Mouse (Mus musculus) small intestine, adult 2 months (tissue): ENCODE data around the gene Utp14b. TPM values are rescaled to one million over a fixed set of nuclear protein-coding genes. Genes with fewer than 3 reads are reported as not detected.
A peak's percentile ranks its signal among the peaks of the same experiment; 100 is the strongest.

Source experiments
- H3K27ac ChIP-seq: fragments of 200-500 bp; 2 replicates; pipeline ENCODE4 v1.5.1; 2012; ENCODE audit warnings: low read depth, low read length, control low read depth, inconsistent platforms; ENCODE audit not compliant: insufficient read depth
- H3K27me3 ChIP-seq: fragments of 200-500 bp; 2 replicates; pipeline ENCODE4 v1.6.1; 2012; ENCODE audit warnings: mild to moderate bottlenecking, moderate library complexity, low read length, inconsistent platforms; ENCODE audit not compliant: control insufficient read depth, insufficient read depth
- H3K36me3 ChIP-seq: fragments of 200-500 bp; 2 replicates; pipeline ENCODE4 v1.6.1; 2012; ENCODE audit warnings: mild to moderate bottlenecking, low read length, control low read depth, inconsistent platforms; ENCODE audit not compliant: control insufficient read depth, insufficient read depth
- H3K4me1 ChIP-seq: fragments of 200-500 bp; 2 replicates; pipeline ENCODE4 v1.6.1; 2012; ENCODE audit warnings: low read length, inconsistent platforms, mixed read lengths; ENCODE audit not compliant: control insufficient read depth, insufficient read depth, insufficient read length
- H3K4me3 ChIP-seq: fragments of 200-500 bp; 2 replicates; pipeline ENCODE4 v1.5.1; 2012; ENCODE audit warnings: low read depth, mild to moderate bottlenecking, control low read depth, inconsistent platforms, low read length, moderate library complexity
- CTCF ChIP-seq: fragments of 200-500 bp; IDR thresholded peaks from 2 replicates; pipeline ENCODE4 v1.5.1; 2012; ENCODE audit warnings: low read depth, mild to moderate bottlenecking, control low read depth, inconsistent platforms, low read length, moderate library complexity, mixed read lengths; ENCODE audit not compliant: insufficient replicate concordance, insufficient read length; ENCODE audit errors: extremely low read depth
- POLR2A ChIP-seq: fragments of 200-500 bp; IDR thresholded peaks from 2 replicates; pipeline ENCODE4 v1.6.1; 2012; ENCODE audit warnings: low read depth, mild to moderate bottlenecking, control low read depth, inconsistent platforms, low read length, moderate library complexity
- WGBS: fragments of 180-500 bp; shearing (Covaris S2); methylation state at CpG from one replicate; pipeline ENCODE4 v1.1.7; 2018; 5-methylcytosine and 5-hydroxymethylcytosine counted together
- polyA plus RNA-seq: library from polyadenylated mRNA; depleted of rRNA; stranded (reverse); fragments of >200 nt; gene quantifications from 2 replicates; pipeline ENCODE4 v1.2.3, GENCODE M21; 2012

Gene Utp14b
- polyA plus RNA-seq, 1 experiment, result 0.51 TPM

DNA sequence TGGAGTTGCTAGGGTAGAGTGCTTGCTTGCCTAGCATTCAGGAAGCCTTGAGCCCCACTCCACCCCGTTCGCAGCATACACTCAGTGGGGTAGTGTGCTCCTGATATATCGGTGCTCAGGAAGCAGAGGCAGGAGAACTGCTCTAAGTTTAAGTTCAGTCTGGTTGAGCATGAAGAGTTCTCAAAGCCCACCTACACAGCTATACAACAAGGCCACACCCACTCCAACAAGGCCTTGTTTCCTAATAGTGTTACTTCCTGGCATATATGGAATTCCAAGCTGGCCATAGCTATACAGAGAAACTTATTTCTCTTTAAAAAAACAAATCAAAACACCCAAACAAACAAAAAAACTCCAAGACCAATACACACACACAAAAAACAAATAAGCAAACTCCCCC, 16.0 kb upstream of the Utp14b start:
- 0 out of 2 replicates have a peak, but pooled peaks cover under 1% of the 10 kb centered on the region for H3K4me1 ChIP-seq
- TF ChIP-seq POLR2A (no peak), CTCF (no peak)
- no peaks in the 10 kb centered on the region for H3K36me3 ChIP-seq
- no peak overlapping the region for H3K4me3 ChIP-seq
- H3K27ac ChIP-seq, result no peak overlapping the region
- H3K27me3 ChIP-seq, result no peaks in the 10 kb centered on the region
- 84% methylated on average over 3 of the region's 3 CpGs for WGBS

DNA sequence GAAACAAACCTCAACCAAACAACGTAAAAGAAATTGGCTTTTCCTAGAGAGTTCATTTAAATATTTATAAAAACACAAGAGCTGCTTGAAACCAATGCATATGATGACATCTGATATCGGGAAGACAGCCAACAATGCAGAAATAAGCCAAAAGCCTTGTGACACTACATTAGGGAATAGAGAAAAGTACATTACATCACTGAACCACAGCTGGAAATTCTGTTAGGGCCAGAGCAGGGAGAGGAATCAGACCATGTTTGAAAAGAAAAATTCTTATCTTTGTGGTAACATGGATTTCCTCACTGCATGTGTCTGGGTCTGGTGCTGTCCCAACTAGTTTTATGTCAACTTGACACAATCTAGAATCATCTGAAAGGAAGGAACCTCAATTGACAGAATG, 15.6 kb upstream of the Utp14b start:
- no peak for TF ChIP-seq CTCF
- no peak for TF ChIP-seq POLR2A
- Histone ChIP-seq H3K36me3 (no peaks in the 10 kb centered on the region), H3K27ac (no peak overlapping the region), H3K27me3 (no peaks in the 10 kb centered on the region), H3K4me3 (no peak overlapping the region), H3K4me1 (0 out of 2 replicates have a peak, but pooled peaks cover 2% of the 10 kb centered on the region)
- WGBS, result 80% methylated on average over 2 of the region's 2 CpGs

DNA sequence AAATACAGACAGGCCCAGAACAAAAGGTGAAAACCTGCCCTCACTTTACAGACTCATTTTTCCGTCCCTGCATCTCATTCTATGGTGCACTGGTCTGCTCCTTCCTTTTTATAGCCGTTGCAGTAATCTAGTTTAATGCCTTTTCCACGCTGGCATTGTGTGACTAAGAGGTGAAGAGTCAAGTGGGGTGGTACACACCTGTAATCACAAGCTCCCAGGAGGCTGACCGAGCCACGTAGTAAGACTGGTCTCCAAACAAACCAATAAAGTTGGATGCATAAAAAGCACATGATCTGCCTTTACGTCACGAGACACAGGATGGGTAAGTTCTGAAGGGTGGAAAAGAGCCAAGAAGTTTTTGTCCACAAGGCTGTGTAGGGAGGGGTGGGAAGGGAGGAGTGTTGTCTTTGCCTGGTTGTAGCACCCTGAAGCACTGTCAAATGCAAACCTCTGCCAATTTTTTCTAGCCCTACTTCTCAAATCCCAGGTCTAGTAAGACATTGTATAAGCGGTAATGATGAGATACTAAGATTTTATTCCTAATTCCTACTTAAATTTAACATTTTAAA, 10.4 kb upstream of the Utp14b start:
- Histone ChIP-seq H3K27me3 (no peaks in the 10 kb centered on the region), H3K36me3 (no peaks in the 10 kb centered on the region), H3K4me3 (no peak overlapping the region), H3K4me1 (peaks cover 3% of the 10 kb centered on the region; the same call in 1 of the 2 replicates), H3K27ac (no peak overlapping the region)
- TF ChIP-seq CTCF (no peak), POLR2A (no peak)
- WGBS, result 33% methylated on average over 8 of the region's 8 CpGs

- WGBS, result 71% methylated on average over 6 of the region's 6 CpGs
- Histone ChIP-seq H3K27me3 (no peaks in the 10 kb centered on the region), H3K4me1 (peaks cover 3% of the 10 kb centered on the region; the same call in 1 of the 2 replicates), H3K4me3 (no peak overlapping the region), H3K27ac (no peak overlapping the region), H3K36me3 (no peaks in the 10 kb centered on the region)
- TF ChIP-seq CTCF (no peak), POLR2A (no peak)
Observed at GRCm38 (mm10) chr1:78649269-78650061, 8.4 kb upstream of the Utp14b start.

DNA sequence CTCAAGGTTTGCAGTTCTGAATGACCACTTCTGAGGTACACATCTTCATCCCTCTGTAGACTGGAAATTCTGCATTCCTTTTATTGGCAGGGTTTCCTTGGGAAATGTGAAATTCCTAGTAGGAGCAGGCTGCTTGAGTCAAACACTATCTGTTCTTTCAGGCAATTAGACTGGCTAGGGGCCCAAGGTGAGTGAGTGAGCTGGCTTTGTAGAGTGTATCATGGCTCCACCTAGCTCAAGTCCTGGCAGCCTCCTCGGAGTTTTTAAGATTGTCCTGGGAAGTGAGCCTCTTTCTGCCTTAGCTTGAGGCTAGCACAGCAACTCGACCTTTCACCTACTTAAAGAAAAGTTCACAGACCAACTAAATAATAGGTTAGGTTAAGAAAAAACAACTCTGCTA, 1.4 kb upstream of the Utp14b start:
- H3K27me3 ChIP-seq, result no peaks in the 10 kb centered on the region
- H3K27ac ChIP-seq, result no peak overlapping the region
- peaks cover 1% of the 10 kb centered on the region; the same call in 1 of the 2 replicates for H3K4me1 ChIP-seq
- H3K4me3 ChIP-seq, result no peak overlapping the region
- 13% methylated on average over 2 of the region's 2 CpGs for WGBS
- H3K36me3 ChIP-seq, result no peaks in the 10 kb centered on the region
- TF ChIP-seq CTCF (no peak), POLR2A (no peak)

DNA sequence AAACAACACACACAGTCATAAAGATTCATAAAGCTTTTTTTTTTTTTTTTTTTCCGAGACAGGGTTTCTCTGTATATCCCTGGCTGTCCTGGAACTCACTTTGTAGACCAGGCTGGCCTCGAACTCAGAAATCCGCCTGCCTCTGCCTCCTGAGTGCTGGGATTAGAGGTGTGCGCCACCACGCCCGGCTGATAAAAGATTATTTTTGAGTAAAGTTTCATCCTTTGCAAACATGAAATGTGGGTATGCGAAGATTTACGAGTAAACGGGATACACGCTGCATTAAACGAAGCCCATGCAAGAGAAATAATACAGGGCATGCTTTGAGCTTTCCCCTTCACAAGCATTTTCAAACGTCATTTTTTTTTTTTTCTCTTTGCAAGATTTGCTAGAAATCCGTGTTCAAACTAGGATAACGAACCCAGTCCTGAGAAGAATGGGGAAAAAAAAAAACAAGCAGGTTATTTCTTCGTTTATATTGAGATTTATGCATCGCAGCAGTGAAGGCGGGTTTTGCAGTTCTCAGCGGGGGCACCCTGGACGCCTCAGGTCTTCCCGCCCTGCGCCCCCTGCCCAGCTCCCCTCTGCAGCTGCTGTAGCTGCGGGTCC, 713 bp upstream of the Utp14b start:
- Histone ChIP-seq H3K27me3 (no peaks in the 10 kb centered on the region), H3K4me3 (peak overlapping the region; percentile 96), H3K36me3 (no peaks in the 10 kb centered on the region), H3K27ac (no peak overlapping the region), H3K4me1 (peaks cover 1% of the 10 kb centered on the region; the same call in 1 of the 2 replicates)
- no peak for TF ChIP-seq POLR2A
- TF ChIP-seq CTCF, result no peak
- 15% methylated on average over 22 of the region's 22 CpGs for WGBS
